Mouse (Mus musculus): Measurements from ENCODE around the gene Natd1.

Gene Natd1

GRCm38 (mm10) chr11:60914491-60914890, at the start of gene Natd1:
Gene Natd1 (minus strand): TSS chr11:60914750.
- in situ Hi-C loops (cut with MboI; ENCODE audit: low sequenced_read_pairs) = no loop called here

DNA sequence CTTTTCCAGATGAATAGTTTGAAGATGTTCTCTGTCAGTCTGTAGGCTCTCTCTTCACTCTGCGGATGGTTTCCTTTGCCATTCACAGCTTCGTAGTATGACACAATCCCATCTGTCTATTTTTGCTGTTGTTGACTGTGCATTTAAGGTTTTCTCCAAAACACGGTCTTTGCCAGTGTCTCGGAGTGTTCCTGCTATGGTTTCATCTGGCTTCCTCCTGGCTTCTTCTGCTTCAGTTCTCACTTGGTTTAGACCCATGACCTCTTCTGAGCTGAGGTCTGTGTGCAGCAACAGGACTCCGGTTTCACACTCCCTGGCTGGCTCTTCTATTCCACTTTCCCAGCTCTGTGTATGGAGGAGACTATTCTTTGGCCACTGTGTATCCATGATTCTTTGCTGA, 48.2 kb upstream of the Natd1 start:
- in situ Hi-C loops (cut with MboI; ENCODE audit: low sequenced_read_pairs) = no loop called here

- in situ Hi-C loops (cut with MboI; ENCODE audit: low sequenced_read_pairs) = no loop called here
Measured at GRCm38 (mm10) chr11:60961176-60961575, 46.6 kb upstream of the Natd1 start.

- in situ Hi-C loops (cut with MboI; ENCODE audit: low sequenced_read_pairs) = no loop called here
Measured at GRCm38 (mm10) chr11:60958948-60959347, 44.4 kb upstream of the Natd1 start.

GRCm38 (mm10) chr11:60955621-60956383, 41.3 kb upstream of the Natd1 start:
- in situ Hi-C loops (cut with MboI; ENCODE audit: low sequenced_read_pairs) = no loop called here

- in situ Hi-C loops (cut with MboI; ENCODE audit: low sequenced_read_pairs) = no loop called here
Measured at GRCm38 (mm10) chr11:60954255-60955104, 39.9 kb upstream of the Natd1 start.

DNA sequence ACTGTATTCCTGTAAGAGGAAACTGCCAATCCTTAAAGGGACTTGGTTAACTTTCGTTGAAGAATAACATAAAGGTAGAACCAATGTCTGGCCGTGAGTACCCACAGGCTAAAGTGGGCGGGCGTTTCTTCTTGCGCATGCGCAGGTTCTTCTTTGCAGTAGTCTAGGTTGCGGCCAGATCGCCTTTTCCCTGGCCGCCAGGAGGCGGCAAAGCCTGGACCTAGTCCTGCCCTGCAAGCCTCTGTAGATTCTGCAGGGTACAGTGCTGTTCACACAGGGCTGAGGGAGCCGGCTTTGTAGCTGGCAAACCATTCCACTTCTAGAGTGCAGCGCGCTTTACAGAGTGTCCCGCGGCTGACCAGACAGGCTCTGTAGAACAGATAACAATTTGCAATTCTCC, 39.3 kb upstream of the Natd1 start:
- in situ Hi-C loops (cut with MboI; ENCODE audit: low sequenced_read_pairs) = no loop called here

GRCm38 (mm10) chr11:60952986-60953385, 38.4 kb upstream of the Natd1 start:
- in situ Hi-C loops (cut with MboI; ENCODE audit: low sequenced_read_pairs) = no loop called here

- in situ Hi-C loops (cut with MboI; ENCODE audit: low sequenced_read_pairs) = no loop called here
Measured at GRCm38 (mm10) chr11:60952362-60952761, 37.8 kb upstream of the Natd1 start.

DNA sequence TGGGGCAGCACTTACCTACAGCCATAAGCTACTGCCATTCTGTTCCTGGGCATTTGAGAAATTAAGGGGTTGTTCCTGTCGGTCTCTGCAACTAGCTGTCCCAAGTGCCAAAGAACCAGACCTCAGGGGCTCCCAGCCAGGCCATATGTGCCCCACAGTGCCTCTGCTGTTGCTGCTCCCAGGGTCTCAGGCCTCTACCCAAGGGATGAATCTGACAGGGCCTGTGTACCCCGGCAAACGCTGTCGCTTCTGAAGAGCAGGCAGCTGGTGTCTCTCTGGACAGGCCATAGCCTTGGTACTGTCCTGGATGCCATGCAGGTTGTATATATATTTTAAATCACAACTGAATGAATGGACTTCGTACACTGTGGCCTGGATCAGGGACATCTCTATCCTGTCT, 37.3 kb upstream of the Natd1 start:
- in situ Hi-C loops (cut with MboI; ENCODE audit: low sequenced_read_pairs) = no loop called here

- in situ Hi-C loops (cut with MboI; ENCODE audit: low sequenced_read_pairs) = no loop called here
Measured at GRCm38 (mm10) chr11:60945003-60945402, 30.5 kb upstream of the Natd1 start.

- in situ Hi-C loops (cut with MboI; ENCODE audit: low sequenced_read_pairs) = no loop called here
Measured at GRCm38 (mm10) chr11:60942263-60943015, 27.9 kb upstream of the Natd1 start.

DNA sequence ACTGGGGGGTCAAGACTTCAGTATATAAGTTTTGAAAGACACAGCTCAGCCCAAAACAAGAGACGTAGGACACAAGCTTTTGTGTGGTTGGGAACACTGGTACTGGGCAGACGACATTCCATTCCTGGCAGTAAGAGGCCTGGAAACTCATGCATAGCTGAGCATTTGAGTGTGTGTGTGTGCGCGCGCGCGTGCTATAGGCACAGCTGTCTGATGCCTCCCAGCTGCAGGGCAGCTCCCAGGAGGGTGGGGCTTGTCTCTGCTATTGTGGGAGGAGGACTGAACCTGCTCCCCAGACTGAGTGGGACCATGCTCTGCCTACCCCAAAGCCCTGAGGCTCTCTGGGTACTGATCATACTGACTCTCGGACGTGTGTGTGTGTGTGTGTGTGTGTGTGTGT, 26.8 kb upstream of the Natd1 start:
- in situ Hi-C loops (cut with MboI; ENCODE audit: low sequenced_read_pairs) = no loop called here

GRCm38 (mm10) chr11:60940501-60940900, 26.0 kb upstream of the Natd1 start:
- in situ Hi-C loops (cut with MboI; ENCODE audit: low sequenced_read_pairs) = no loop called here

DNA sequence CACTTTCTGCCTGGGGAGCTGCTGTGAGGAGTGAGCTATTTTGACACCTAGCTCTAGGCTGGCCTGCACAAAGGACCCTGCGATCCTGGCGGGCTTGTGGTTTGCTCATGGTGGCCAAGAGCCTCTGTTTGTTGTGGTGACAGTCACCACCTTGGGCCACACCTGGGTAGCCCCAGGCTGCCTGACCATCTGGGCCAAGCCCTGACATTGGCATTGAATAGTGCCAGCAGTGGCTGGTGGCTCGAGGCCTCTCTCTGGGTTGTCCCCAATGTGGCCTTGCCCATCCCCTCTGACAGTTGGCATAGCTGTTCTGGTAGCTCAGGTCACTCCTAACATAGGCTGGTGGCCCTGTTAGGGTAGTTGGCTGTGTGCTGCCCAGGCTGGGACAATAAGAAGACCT, 24.9 kb upstream of the Natd1 start:
- in situ Hi-C loops (cut with MboI; ENCODE audit: low sequenced_read_pairs) = no loop called here

DNA sequence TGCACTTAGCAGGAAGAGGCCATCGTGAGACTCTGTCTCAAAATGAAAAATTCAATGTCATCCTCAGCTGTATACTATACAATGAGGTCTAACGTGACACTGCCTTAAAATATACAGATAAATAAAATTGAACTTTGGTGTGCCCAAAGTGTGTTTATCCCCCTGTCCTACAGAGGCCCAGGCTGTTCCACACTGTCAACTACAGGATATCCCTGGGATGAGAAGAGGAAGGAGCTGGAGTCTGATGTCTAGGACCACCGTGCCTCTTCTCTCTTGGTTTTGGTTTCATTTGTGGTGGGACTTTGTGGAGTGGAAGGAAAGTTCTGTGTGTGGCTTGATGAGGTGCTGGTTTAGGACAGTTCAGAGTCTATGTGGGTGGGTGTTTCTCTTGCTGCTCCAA, 23.1 kb upstream of the Natd1 start:
- in situ Hi-C loops (cut with MboI; ENCODE audit: low sequenced_read_pairs) = no loop called here

GRCm38 (mm10) chr11:60935975-60936373, 21.4 kb upstream of the Natd1 start:
- in situ Hi-C loops (cut with MboI; ENCODE audit: low sequenced_read_pairs) = no loop called here

DNA sequence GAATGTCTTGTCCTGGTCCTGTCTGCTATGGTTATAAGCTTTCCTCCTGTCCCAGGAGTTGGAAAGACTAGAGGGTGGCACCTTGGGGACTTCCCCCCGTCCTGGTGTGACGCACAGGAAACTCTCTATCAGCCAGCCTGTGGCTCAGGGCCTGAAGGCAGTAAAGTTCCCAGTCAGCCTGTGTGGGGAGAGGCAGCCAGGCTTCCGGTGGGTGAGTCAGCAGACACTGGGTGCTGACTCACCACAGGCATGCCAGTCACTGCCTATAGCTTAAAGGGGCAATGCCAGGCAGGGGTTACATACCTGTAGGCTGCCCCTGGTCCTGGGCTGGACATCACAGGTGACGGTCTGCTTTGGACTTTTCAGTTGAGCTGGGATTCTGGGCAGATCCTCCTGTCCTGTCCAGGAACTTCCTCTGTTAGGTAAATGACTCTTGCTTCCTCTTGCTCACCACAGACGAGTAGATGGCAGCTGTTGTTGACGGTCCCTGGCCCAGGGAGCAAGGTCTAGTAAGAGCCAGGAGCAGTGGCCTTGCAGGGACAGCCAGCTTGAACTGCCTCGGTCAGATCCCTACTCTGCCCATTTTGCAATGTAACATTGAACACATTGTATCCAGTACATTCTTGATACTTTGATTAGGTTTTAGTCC, 20.9 kb upstream of the Natd1 start:
- in situ Hi-C loops (cut with MboI; ENCODE audit: low sequenced_read_pairs) = no loop called here

DNA sequence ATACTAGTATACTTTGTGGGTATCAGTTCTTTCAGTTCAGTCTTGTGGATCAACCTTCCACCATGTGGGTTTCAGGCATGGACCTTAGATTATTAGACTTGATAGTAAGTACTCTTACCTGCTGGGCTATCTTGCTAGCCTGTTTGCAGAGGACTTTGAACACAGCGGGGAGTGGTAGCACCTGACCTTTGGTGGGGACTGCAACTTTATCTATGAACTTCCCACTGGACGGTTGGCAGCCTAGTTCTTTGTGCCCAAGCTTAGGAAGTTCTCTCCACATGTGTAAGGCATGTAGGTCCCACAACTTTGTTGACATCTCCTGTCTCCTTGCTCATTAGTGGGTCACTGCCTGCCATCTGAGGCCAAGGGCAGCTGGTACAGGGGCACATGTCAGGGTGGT, 20.2 kb upstream of the Natd1 start:
- in situ Hi-C loops (cut with MboI; ENCODE audit: low sequenced_read_pairs) = no loop called here

GRCm38 (mm10) chr11:60933178-60933930, 18.8 kb upstream of the Natd1 start:
- in situ Hi-C loops (cut with MboI; ENCODE audit: low sequenced_read_pairs) = no loop called here

All from CH12F3 (cell line).